Mouse (Mus musculus) cerebellum, postnatal 36 days (tissue): ENCODE measurements around the gene Gtf2ird1.
"Not testable (repeated sequence)": the region's sequence is repeated elsewhere in the genome, so short reads cannot be mapped to it uniquely, and the experiment has no call there.

Source experiments
- DNase-seq, 2 experiments: peaks; one replicate each; pipeline ENCODE4 v3.0.0; 2021 to 2022; ENCODE audit warnings: mixed read lengths in 2 of 2

Gene Gtf2ird1

DNA sequence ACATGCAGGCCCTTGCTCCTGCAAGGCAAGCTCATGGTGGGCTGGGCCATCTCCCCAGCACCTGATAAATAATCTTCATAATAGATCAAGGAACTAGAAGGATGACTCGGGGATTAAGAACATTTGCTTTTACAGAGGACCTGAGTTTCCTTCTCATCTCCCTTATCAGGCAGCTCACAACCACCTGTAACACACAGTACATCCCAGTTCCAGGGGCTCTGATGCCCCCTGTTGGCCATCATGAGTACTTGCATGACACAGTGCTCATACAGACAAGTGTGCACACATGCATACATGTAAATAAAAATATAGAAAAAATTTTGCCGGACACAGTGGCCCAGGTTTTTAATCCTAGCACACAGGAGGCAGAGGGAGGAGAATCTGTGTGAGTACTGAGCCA, 17.4 kb upstream of the Gtf2ird1 start:
- DNase-seq: no peak

DNA sequence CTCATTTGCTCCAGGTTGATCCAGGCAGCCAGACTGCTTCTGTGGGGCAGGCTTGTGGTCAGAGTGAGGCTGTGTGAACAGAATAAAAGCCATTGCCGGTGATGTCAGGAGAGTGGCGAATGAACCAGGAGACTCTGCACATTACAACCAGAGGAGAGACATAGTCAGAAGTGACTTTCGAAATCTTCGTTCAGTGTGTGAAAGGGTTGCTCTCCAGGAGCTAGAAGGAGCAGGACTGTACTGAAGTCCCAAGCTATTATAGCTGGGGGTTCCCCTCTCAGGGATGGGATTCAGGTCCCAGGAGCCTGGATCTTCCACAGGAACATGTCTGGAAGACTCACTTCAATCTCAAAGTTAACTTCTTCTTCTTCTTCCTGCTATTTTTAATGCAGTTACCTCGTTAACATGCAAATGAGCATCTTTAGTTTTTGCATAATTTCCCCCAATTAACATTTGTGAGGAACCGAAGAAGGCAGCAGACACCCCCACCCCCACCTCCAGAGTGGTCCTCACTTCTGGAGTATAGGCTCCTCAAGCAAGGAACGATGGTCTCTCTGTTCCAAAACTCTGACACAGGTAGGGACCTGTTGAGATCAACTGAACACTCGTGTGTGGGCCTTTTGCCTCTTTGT, 14.1 kb upstream of the Gtf2ird1 start:
- no peak for DNase-seq

- no peak for DNase-seq
Measured at GRCm38 (mm10) chr5:134469559-134470150, 13.1 kb upstream of the Gtf2ird1 start.

GRCm38 (mm10) chr5:134468158-134468765, 11.7 kb upstream of the Gtf2ird1 start:
- DNase-seq: no peak

- DNase-seq: no peak
Measured at GRCm38 (mm10) chr5:134467030-134467549, 10.6 kb upstream of the Gtf2ird1 start.

DNA sequence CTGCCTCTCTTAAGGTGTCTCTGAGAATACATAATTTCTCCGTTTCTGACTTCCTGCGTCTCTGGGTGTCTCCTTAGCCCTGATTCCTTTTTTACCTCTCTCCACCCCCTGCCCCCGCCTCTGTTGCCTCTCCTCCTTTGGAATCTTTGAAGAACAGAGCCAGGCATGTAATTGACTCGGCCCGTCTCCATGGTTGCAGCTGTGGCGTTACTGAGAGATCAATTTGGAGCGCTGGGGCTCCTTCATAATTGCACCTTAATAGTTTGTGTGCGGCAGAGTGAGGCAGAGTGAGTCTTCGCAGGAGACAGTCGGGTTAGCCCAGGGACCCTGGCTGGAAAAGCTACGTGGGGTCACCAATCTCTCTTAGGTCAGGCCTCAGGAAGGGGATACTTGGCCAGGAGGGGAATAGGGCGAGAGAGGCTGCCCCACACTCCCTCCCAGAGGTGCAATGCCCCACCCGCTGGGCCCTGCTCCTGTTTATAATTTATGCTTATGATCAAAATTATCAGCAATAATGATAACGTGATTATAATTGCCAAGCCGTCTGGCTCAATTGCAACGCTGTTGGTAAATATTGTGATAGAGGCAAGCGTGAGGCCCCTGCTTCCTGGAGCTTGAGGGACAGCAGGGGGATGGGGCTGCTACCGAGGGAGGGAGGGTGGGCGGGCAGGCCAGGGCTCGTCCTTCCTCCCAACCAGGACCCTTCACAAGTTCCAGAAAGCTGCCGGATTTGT, 9.9 kb upstream of the Gtf2ird1 start:
- DNase-seq: no peak

- no peak for DNase-seq
Measured at GRCm38 (mm10) chr5:134465197-134465596, 8.7 kb upstream of the Gtf2ird1 start.

DNA sequence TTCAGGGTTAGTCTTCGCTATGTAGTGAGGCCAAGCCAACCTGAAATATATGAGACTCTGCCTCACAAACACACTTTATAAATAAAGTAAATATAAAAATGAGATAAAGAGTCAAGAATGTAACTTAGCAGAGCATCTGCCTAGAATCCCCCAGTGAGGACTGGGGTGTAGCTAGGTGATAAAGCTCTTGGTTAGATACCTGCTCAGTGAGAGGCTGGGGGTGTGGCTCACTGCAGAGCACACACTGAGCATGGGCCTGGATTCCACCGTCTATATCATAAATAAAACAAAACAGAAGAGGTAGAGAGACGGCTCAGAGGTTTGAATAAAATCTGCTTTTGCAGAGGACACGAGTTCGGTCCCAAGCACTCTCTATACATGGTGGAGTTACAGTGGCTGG, 7.7 kb upstream of the Gtf2ird1 start:
- no peak for DNase-seq

- DNase-seq: no peak
Measured at GRCm38 (mm10) chr5:134462731-134463130, 6.2 kb upstream of the Gtf2ird1 start.

- no peak for DNase-seq
Measured at GRCm38 (mm10) chr5:134462316-134462715, 5.8 kb upstream of the Gtf2ird1 start.

DNA sequence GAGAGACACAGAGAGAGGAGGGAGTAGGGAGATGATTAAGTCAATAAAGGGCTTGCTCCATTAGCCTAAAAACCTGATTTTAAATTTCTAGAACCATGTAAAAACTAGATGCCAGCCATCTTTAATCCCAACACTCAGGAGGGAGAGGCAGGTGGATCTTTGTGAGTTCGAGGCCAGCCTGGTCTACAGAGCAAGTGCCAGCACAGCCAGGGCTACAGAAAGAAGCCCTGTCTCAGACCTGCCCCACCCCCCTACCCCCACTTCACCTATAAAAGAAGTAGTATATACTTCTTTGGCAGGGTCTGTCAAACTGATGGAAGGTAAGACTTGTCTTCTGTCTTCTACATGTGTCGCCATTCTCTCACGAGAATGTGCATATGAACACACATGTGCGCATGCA, 4.0 kb upstream of the Gtf2ird1 start:
- DNase-seq: no peak

DNA sequence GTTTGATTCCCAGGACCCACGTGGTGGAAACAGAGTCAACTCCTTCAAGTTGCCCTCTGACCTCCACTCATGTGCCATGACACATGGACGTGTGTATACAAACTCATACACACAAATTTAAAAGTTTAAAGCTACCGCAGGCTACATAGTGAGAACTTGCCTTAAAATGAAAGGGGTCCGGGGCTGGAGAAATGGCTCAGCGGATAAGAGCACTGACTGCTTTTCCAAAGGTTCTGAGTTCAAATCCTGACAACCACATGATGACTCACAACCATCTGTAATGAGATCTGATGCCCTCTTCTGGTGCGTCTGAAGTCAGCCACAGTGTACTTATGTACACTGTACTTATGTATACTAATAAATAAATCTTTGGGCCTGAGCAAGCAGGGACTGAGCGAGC, 2.6 kb upstream of the Gtf2ird1 start:
- DNase-seq: no peak

- DNase-seq: no peak
Measured at GRCm38 (mm10) chr5:134458416-134458815, 1.9 kb upstream of the Gtf2ird1 start.

DNA sequence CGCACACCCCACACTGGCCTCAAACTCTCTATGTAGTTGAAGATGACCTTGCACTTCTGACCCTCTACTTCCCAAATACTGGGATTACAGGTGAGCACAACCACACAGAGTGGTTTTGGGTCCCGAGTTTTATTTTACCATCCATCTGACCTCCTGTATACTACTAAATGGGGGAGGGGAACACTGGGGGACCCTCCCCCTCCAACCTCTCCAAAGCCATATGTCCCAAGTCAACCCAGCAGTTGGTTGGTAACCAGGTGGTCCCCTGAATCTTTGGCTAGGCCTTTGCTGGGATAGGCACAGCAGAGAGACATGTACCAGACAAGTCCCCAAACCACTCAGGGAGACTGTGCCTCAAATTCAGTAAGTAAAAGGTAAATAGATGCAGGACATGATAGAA, 855 bp upstream of the Gtf2ird1 start:
- no peak for DNase-seq

GRCm38 (mm10) chr5:134455914-134456423, 547 bp downstream of the Gtf2ird1 start:
- DNase-seq: peak; percentile 43 to 44

- no peak for DNase-seq
Measured at GRCm38 (mm10) chr5:134455186-134455895, 1.2 kb downstream of the Gtf2ird1 start.

GRCm38 (mm10) chr5:134454421-134454820, 2.1 kb downstream of the Gtf2ird1 start:
- DNase-seq: no peak

DNA sequence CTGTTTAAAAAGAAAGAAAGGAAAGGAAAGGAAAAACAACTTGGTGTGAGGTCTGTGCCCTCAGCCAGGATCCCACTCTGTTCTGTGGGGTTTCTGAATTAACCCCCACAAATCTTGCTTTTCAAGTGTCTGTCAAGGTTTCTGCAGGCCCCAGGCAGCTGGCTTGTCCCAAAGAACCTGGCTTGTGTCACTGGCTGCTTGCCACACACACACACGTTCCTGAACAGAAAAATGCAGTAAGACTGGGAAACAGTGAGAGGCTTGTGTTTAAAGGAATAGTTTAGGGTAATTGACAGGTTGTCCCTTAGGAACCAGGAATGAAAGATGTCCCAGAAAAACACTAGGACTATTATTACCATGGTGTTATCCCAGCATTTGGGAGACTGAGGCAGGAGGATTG, 2.9 kb downstream of the Gtf2ird1 start:
- DNase-seq: no peak

DNA sequence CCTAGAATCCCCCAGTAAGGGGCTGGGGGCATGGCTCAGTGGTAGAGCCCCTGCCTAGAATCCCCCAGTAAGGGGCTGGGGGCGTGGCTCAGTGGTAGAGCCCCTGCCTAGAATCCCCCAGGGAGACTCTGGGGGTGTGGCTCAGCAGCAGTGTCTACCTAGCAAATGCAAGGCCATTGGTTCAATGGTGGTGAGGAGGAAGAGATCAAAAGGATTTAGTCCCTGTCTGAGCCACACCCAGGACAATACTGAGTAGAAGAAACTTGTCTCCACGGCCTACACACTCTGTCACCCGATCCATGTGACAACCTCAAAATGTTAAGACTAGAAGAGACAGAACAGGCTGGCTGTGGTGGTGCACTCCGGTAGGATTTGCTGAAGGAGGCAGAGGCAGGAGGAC, 9.8 kb downstream of the Gtf2ird1 start:
- not testable (repeated sequence) for DNase-seq

- no peak for DNase-seq
Measured at GRCm38 (mm10) chr5:134445895-134446294, 10.6 kb downstream of the Gtf2ird1 start.

DNA sequence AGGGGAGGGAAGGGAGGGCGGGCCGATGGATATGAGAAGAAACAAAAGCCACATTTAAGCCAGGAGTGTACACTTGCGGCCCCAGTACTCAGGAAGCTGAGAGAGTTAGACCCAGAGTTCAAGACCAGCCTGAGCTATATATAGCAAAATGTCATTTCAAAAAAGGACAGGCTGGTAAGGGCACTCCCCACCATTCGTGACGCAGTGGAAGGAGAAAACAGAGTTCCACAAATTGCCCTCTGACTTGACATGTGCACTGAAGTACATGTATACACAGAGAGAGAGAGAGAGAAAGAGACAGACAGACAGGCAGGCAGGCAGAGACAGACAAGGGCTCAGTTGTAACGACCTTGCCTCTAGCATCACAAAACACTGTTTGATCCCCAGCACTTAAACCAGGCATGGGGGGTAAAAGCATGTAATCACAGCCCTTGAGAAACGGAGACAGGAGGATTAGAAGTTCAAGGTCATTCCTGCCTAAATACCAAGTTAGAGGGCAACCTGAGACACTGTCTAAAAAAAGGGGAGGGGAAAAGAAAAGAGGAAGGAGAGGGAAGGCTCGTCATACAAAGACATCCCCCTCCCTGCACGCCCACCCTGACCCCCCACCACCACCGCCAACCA, 11.2 kb downstream of the Gtf2ird1 start:
- no peak for DNase-seq

DNA sequence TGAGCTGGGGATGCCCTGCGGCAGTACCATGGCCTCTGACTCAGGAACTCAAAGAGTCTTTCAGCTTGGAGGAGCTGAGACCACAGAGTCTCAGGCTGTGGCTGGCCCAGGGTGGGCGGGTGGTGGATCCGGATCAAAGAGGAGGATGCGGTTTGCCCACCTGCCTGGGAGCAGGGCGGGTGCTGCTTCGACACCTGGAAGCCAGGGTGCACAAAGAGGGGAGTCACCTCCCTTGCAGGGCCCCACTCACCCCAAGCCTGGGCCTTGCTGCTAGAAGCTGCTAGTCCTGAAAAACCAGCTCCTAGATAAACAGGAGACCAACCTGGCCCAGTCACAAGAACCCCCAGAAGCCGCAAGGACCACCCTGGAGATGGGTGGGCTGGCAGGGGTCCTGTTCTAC, 12.0 kb downstream of the Gtf2ird1 start:
- DNase-seq: no peak
